Mouse (Mus musculus) C2C12 (cell line): ENCODE data around the gene Agap2. TPM values are rescaled to one million over a fixed set of nuclear protein-coding genes. Genes with fewer than 3 reads are reported as not detected.

ENCODE experiments used
- H3K27me3 ChIP-seq: one replicate; pipeline ENCODE4 v1.6.1; 2011; ENCODE audit not compliant: control insufficient read depth, insufficient read depth, insufficient read length
- H3K36me3 ChIP-seq: one replicate; pipeline ENCODE4 v1.6.1; 2011; ENCODE audit not compliant: control insufficient read depth, insufficient read depth
- H3K4me3 ChIP-seq: one replicate; pipeline ENCODE4 v1.5.1; 2011; ENCODE audit warnings: mild to moderate bottlenecking, control low read depth; ENCODE audit not compliant: poor library complexity, insufficient read depth, severe bottlenecking
- H3K79me2 ChIP-seq: one replicate; pipeline ENCODE4 v1.6.1; 2011; ENCODE audit not compliant: control insufficient read depth, insufficient read depth
- H3K79me3 ChIP-seq: one replicate; pipeline ENCODE4 v1.6.1; 2011; ENCODE audit warnings: low read depth, control low read depth
- H3ac ChIP-seq: one replicate; pipeline ENCODE3; 2011; ENCODE audit warnings: low read depth; ENCODE audit not compliant: control insufficient read depth, insufficient read length
- CEBPB ChIP-seq: IDR thresholded peaks from one replicate; pipeline ENCODE4 v1.6.1; 2011; ENCODE audit warnings: low read depth, mild to moderate bottlenecking, control low read depth, moderate library complexity
- CTCF ChIP-seq: IDR thresholded peaks from one replicate; pipeline ENCODE4 v1.5.1; 2011; ENCODE audit not compliant: control insufficient read depth, insufficient read depth, insufficient read length
- FOSL1 ChIP-seq: IDR thresholded peaks from one replicate; pipeline ENCODE4 v1.8.0; 2011; ENCODE audit warnings: mild to moderate bottlenecking, low read length; ENCODE audit not compliant: poor library complexity, insufficient read depth, severe bottlenecking
- MAX ChIP-seq: IDR thresholded peaks from one replicate; pipeline ENCODE4 v1.6.1; 2011; ENCODE audit warnings: mild to moderate bottlenecking, control low read depth
- MYOD1 ChIP-seq: IDR thresholded peaks from one replicate; pipeline ENCODE4 v1.6.1; 2011; ENCODE audit warnings: low read depth; ENCODE audit not compliant: control insufficient read depth, insufficient read length
- MYOG ChIP-seq: IDR thresholded peaks from one replicate; pipeline ENCODE4 v1.6.1; 2011; ENCODE audit not compliant: control insufficient read depth, insufficient read length; ENCODE audit errors: extremely low read depth
- USF1 ChIP-seq: IDR thresholded peaks from one replicate; pipeline ENCODE4 v1.6.1; 2011; ENCODE audit warnings: low read depth, mild to moderate bottlenecking, control low read depth, moderate library complexity
- polyA plus RNA-seq: library from polyadenylated mRNA; unstranded; fragments of >200 nt; fragmentation: generic; extraction: Trizol; gene quantifications from one replicate; pipeline ENCODE4 v1.2.1, GENCODE M21; 2012; ENCODE audit warnings: missing spikeins

The Agap2 gene
- polyA plus RNA-seq, 1 experiment: 3.2 TPM

DNA sequence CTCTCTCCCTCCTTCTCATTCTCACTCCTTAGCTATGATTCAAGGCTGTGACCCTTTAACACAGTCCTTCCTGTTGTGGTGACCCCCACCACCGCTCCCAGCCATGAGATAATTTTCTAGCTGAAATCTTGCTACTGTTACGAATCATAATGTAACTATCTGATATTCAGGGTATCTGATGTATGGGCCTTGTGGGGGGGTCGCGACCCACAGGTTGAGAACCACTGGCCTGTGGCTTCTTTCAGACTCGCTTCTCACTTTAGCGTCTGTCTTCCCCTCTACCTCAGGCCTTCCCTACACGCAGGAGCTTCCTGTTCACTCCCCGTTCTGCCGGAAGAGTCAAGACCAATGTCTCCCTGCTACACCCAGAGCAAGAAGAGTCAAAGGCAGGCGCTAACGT lies 43.4 kb downstream of the Agap2 start:
- H3K27me3 ChIP-seq: no peaks in the 10 kb centered on the region

DNA sequence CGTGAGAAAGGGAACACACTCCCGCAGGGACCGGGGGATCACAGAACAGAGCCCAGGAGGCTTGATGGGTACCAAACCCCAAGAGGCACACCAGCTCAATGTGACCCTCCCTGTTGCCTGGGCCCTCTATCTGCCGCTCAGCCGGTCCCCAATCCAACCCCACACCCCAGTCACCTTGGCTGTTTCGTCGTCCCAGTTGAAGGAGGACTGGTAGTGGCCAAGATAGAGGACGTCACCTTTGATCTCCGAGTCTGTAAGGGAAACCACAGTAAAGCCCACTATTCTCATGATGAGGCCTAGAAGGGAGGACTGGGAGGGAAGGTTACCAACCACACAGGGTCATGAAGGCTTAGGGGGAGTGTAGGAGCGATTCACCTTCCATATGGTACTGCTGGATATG lies 44.1 kb downstream of the Agap2 start:
- no peak overlapping the region for H3K4me3 ChIP-seq
- TF ChIP-seq CEBPB (no peak), CTCF (no peak), MAX (no peak), MYOG (no peak), USF1 (no peak), FOSL1 (no peak), MYOD1 (no peak)

More for the DNA sequence above, 43.4 kb downstream of the Agap2 start:
- H3K4me3 ChIP-seq: no peak overlapping the region
- TF ChIP-seq FOSL1 (no peak), MAX (no peak), CTCF (no peak), USF1 (no peak), CEBPB (no peak), MYOG (no peak), MYOD1 (no peak)
- no peaks in the 10 kb centered on the region for H3K79me2 ChIP-seq
- no peak overlapping the region for H3ac ChIP-seq
- H3K36me3 ChIP-seq: peaks cover 29% of the 10 kb centered on the region
- H3K79me3 ChIP-seq: no peaks in the 10 kb centered on the region

GRCm38 (mm10) chr10:127120301-127121065 lies 45.4 kb downstream of the Agap2 start:
- no peak for TF ChIP-seq CTCF
- no peak for TF ChIP-seq CEBPB
- no peak for TF ChIP-seq MYOG
- TF ChIP-seq MYOD1: no peak
- TF ChIP-seq MAX: no peak
- TF ChIP-seq USF1: no peak
- no peak for TF ChIP-seq FOSL1
- Histone ChIP-seq H3K4me3 (peak overlapping the region; percentile 90), H3K79me3 (no peaks in the 10 kb centered on the region), H3K27me3 (no peaks in the 10 kb centered on the region), H3K79me2 (no peaks in the 10 kb centered on the region), H3ac (peak overlapping the region; percentile 88), H3K36me3 (peaks cover 26% of the 10 kb centered on the region)

More for the DNA sequence above, 44.1 kb downstream of the Agap2 start:
- Histone ChIP-seq H3K27me3 (no peaks in the 10 kb centered on the region), H3K79me3 (no peaks in the 10 kb centered on the region), H3K79me2 (no peaks in the 10 kb centered on the region), H3ac (no peak overlapping the region), H3K36me3 (peaks cover 29% of the 10 kb centered on the region)

DNA sequence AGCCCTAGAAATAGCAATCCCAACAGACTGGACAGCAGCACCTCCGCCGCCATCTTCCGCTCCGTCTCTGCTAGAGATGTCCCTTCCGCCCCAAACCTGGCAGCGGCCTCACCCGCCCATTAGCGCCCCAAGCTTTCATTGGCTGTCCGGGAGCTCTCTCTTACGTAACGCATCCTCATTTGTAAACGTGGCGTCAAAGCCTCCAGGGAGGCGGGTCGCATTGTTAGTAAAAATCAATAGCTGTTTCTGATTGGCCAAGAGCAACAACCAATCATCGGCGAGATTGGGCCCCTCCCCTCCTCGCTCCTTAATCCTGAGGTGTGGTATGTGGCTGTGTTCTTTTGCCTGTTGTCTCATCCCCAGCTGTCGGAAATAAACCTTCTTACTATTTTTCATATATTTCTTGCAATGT lies 46.0 kb downstream of the Agap2 start, which contains the start of gene Os9:
Os9 (minus strand) TSS at position 66 of the 412 bp plus-strand sequence.
- peaks cover 20% of the 10 kb centered on the region for H3K36me3 ChIP-seq
- H3K27me3 ChIP-seq: no peaks in the 10 kb centered on the region
- no peaks in the 10 kb centered on the region for H3K79me3 ChIP-seq
- H3K79me2 ChIP-seq: no peaks in the 10 kb centered on the region
- H3ac ChIP-seq: peak within 1 kb of the TSS; percentile 88
- no peak for TF ChIP-seq MYOG
- TF ChIP-seq FOSL1: no peak
- peak; percentile 30 for TF ChIP-seq CEBPB
- peak within 1 kb of the TSS; percentile 90 for H3K4me3 ChIP-seq

DNA sequence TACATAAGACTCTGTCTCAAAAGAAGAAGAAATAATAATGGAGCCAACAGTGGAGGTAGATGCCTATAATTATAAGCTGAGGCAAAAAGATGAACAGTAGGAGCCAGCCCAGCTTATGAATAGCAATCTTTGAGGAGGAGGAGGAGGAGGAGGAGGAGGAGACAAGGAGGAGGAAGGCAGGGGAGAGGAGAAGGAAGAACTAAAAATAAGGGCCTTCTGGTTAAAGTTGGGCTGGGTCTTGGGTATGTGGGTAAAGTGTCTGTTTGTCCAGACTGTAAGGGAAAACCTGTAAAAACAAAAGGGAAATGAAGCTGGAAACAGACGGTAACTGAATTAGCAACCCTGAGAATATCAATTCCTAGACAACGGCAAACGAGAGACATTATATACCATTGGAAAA lies 46.9 kb downstream of the Agap2 start:
- H3K27me3 ChIP-seq: no peaks in the 10 kb centered on the region

More for the DNA sequence above, 46.9 kb downstream of the Agap2 start:
- Histone ChIP-seq H3K4me3 (no peak overlapping the region), H3ac (no peak overlapping the region), H3K79me2 (no peaks in the 10 kb centered on the region), H3K79me3 (no peaks in the 10 kb centered on the region), H3K36me3 (peaks cover 15% of the 10 kb centered on the region)
- TF ChIP-seq FOSL1 (no peak), MYOG (no peak), USF1 (no peak), MYOD1 (no peak)
